Mouse (Mus musculus) heart, postnatal 0 days (tissue): ENCODE data around the gene Slc23a4. TPM values are rescaled to one million over a fixed set of nuclear protein-coding genes. Genes with fewer than 3 reads are reported as not detected.

ENCODE experiments used
- ATAC-seq: fragments of 200-750 bp; cut with Nextera tagmentation; 2 replicates; pipeline ENCODE4 v1.8.0; 2017; ENCODE audit warnings: low read depth, moderate number of reproducible peaks, moderate library complexity; ENCODE audit not compliant: insufficient read depth
- DNase-seq: peaks from one replicate; pipeline ENCODE4 v3.0.0-alpha.2; 2016; ENCODE audit warnings: low spot score
- H3K27ac ChIP-seq: fragments of 300-500 bp; sonication (generic); 2 replicates; pipeline ENCODE4 v1.5.1; 2014; ENCODE audit warnings: low read depth, mild to moderate bottlenecking
- H3K27me3 ChIP-seq: fragments of 300-500 bp; sonication (generic); 2 replicates; pipeline ENCODE4 v1.6.1; 2014; ENCODE audit warnings: low read length, mixed read lengths; ENCODE audit not compliant: control insufficient read depth, insufficient read depth
- H3K36me3 ChIP-seq: fragments of 300-500 bp; sonication (generic); replicated peaks from 2 replicates; pipeline ENCODE4 v1.6.1; 2014; ENCODE audit warnings: low read length, mixed read lengths; ENCODE audit not compliant: control insufficient read depth, insufficient read depth
- H3K4me1 ChIP-seq: fragments of 300-500 bp; sonication (generic); 2 replicates; pipeline ENCODE4 v1.6.1; 2014; ENCODE audit warnings: antibody characterized with exemption; ENCODE audit not compliant: control insufficient read depth, insufficient read depth
- H3K4me2 ChIP-seq: fragments of 300-500 bp; sonication (generic); 2 replicates; pipeline ENCODE4 v1.6.1; 2014; ENCODE audit warnings: low read depth, mild to moderate bottlenecking, low read length, moderate library complexity
- H3K4me3 ChIP-seq: fragments of 300-500 bp; sonication (generic); 2 replicates; pipeline ENCODE4 v1.5.1; 2014; ENCODE audit warnings: low read depth, low read length
- H3K9ac ChIP-seq: fragments of 300-500 bp; sonication (generic); replicated peaks from 2 replicates; pipeline ENCODE4 v1.6.1; 2014; ENCODE audit warnings: low read depth, low read length, mixed read lengths
- H3K9me3 ChIP-seq: fragments of 300-500 bp; sonication (generic); replicated peaks from 2 replicates; pipeline ENCODE4 v1.6.1; 2016; ENCODE audit warnings: low read length; ENCODE audit not compliant: control insufficient read depth
- CTCF ChIP-seq: IDR thresholded peaks from 2 replicates; pipeline ENCODE4 v1.5.1; 2016; ENCODE audit warnings: antibody characterized with exemption, control low read depth, low read depth
- EP300 ChIP-seq: IDR thresholded peaks from 2 replicates; pipeline ENCODE4 v1.6.1; 2016; ENCODE audit warnings: antibody characterized with exemption, low read depth
- WGBS: fragments of 180-500 bp; shearing (Covaris S2); extraction: QIAGEN DNeasy Blood & Tissue Kit; methylation state at CpG from one replicate; pipeline ENCODE4 v1.1.7; 2014; 5-methylcytosine and 5-hydroxymethylcytosine counted together
- polyA plus RNA-seq: library from polyadenylated mRNA; unstranded; fragments of >200 nt; fragmentation: Nextera tagmentation; extraction: Ambion mirVana; gene quantifications from 2 replicates; pipeline ENCODE4 v1.2.1, GENCODE M21; 2015
- total RNA-seq: library from RNA; depleted of rRNA; stranded (reverse); fragments of >200 nt; gene quantifications from 2 replicates; pipeline ENCODE4 v1.2.3, GENCODE M21; 2014; ENCODE audit warnings: low replicate concordance

Gene Slc23a4
- total and polyA plus RNA-seq, 2 experiments from 2014 or later: 0.04 to 0.42 TPM

DNA sequence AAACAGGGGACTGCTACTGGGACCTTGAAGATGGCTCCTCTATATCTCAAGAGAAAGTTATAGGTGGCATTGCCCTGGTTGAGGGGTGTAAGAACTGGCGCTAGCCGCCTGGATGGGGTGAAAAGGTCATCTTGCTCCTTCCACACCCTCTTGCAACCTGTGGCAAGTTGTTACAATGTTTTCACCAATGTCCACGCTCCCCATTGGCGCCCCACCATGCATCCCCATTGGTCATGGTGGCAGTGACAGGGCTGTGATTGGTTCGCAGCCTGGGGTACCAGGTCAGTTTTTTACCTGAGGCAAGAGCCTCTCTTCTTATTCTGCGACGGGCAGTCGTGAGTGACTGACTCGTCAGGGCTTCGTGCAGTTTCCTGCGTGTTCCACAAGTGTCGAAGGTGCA is 67.6 kb downstream of the Slc23a4 start:
- Histone ChIP-seq H3K9ac (no peak overlapping the region), H3K4me2 (no peak overlapping the region), H3K27ac (no peak overlapping the region), H3K4me3 (no peak overlapping the region), H3K27me3 (no peaks in the 10 kb centered on the region), H3K36me3 (no peaks in the 10 kb centered on the region), H3K9me3 (no peaks in the 10 kb centered on the region), H3K4me1 (no peaks in the 10 kb centered on the region)
- ATAC-seq (no peak), DNase-seq (no peak)
- 90% methylated on average over 12 of the region's 12 CpGs for WGBS
- TF ChIP-seq CTCF (no peak), EP300 (no peak)

DNA sequence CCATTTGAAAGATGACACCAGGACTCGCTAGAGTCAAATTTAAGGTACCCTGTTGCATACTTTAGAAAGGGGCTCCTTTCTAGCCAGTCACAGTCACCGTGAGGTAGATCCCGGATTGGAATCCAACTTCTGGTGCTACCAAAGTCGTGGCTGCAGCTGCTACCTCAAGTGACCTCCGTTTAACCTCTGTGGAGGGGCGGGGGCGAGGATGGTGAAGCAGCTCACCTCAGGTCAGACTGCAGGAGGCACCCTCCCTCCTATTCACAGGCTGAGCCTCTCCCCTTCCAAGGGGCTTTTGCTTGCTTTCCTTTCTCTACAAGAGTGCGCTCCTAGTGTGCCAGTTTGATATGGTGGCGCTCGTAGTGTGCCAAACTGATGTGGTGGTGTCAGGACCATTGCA is 68.2 kb downstream of the Slc23a4 start, which contains the start of gene Stra8:
Stra8 (plus strand) TSS at position 208 of the 400 bp plus-strand sequence.
- Histone ChIP-seq H3K36me3 (no peaks in the 10 kb centered on the region), H3K27ac (no peak within 1 kb of the TSS), H3K4me2 (no peak within 1 kb of the TSS), H3K4me1 (no peaks in the 10 kb centered on the region), H3K27me3 (no peaks in the 10 kb centered on the region), H3K9ac (no peak within 1 kb of the TSS), H3K4me3 (no peak within 1 kb of the TSS), H3K9me3 (no peaks in the 10 kb centered on the region)
- DNase-seq (no peak), ATAC-seq (no peak)
- TF ChIP-seq CTCF: no peak
- 52% methylated on average over 10 of the region's 10 CpGs for WGBS

DNA sequence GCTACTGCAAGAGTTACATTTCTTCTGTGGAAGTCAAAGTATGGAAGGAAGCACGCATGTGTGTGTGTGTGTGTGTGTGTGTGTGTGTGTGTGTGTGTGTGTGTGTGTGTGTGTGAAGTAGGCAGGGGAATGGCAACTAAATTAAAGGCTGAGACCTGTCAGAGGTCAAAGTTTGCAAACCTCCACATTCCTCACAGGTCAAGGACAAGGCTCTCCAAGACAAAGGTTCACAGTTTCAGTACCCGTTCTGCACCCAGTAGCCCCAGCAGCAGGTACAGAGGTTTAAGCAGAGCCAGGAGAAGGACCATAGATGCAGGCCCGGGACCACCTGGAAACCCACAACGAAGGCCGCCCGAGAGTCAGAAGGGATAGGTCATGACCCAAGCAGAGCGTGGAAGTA is 69.1 kb downstream of the Slc23a4 start:
- no peak overlapping the region for H3K9ac ChIP-seq
- H3K4me3 ChIP-seq: no peak overlapping the region
- ATAC-seq: no peak
- H3K27ac ChIP-seq: no peak overlapping the region
- no peak overlapping the region for H3K4me2 ChIP-seq
- 90% methylated on average over 7 of the region's 7 CpGs for WGBS
- TF ChIP-seq EP300: no peak
- no peak for TF ChIP-seq CTCF
- no peaks in the 10 kb centered on the region for H3K27me3 ChIP-seq
- no peaks in the 10 kb centered on the region for H3K9me3 ChIP-seq
- DNase-seq: no peak
- no peaks in the 10 kb centered on the region for H3K4me1 ChIP-seq
- no peaks in the 10 kb centered on the region for H3K36me3 ChIP-seq

DNA sequence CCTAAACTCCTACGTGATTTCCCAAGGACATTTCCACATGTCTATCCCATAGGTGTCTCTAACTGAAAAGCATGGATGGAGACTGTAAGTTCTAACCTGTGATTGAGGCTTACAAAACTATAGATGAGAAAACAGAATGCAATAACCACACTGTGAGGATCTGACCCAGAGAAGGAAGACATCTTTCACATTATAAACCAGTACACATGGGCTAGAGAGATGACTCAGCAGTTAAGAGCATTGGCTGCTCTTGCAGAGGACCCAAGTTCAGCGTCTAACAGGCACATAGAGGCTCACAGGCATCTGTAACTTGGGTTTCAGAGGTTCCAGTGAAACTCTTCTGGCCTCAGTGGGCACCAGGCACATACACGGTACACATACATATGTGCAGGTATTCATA is 73.7 kb downstream of the Slc23a4 start:
- Histone ChIP-seq H3K9ac (no peak overlapping the region), H3K9me3 (no peaks in the 10 kb centered on the region), H3K27me3 (no peaks in the 10 kb centered on the region), H3K4me2 (no peak overlapping the region), H3K27ac (no peak overlapping the region), H3K36me3 (no peaks in the 10 kb centered on the region), H3K4me1 (peaks cover 7% of the 10 kb centered on the region), H3K4me3 (no peak overlapping the region)
- TF ChIP-seq CTCF: no peak
- TF ChIP-seq EP300: no peak
- DNase-seq (no peak), ATAC-seq (no peak)
- WGBS: 81% methylated on average over 3 of the region's 3 CpGs

DNA sequence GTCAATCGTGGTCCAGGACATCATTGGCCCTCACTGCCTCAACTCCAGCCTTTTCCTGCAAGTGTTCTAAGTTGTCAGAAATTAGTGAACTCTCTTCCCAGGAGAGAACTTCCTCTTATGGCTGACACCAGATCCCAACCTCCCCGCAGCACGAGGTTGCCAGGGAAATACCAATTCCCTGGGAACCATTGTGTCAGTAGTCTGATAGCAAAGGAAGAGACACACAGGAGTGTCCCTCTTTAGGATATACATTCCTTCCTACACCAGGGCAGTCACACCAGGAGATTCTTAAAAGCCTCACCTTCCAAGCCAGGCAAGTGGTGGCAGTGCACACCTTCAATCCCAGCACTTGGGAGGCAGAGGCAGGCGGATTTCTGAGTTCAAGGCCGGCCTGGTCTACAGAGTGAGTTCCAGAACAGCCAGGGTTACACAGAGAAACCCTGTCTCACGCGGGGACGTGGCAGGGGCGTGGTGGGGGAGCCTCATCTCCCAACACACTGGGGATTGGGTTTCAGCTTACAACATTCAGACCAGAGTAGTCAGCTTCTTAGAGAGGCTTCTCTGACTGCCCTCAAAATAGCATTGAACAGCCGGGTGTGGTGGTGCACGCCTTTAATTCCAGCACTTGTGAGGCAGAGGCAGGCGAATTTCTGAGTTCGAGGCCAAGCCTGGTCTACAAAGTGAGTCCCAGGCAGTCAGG is 74.7 kb downstream of the Slc23a4 start:
- H3K27ac ChIP-seq: no peak overlapping the region
- 76% methylated on average over 13 of the region's 13 CpGs for WGBS
- no peak for DNase-seq
- no peaks in the 10 kb centered on the region for H3K9me3 ChIP-seq
- no peak for TF ChIP-seq CTCF
- TF ChIP-seq EP300: no peak
- no peak overlapping the region for H3K4me2 ChIP-seq
- H3K4me1 ChIP-seq: peaks cover 13% of the 10 kb centered on the region
- no peaks in the 10 kb centered on the region for H3K36me3 ChIP-seq
- H3K4me3 ChIP-seq: no peak overlapping the region
- no peaks in the 10 kb centered on the region for H3K27me3 ChIP-seq
- H3K9ac ChIP-seq: no peak overlapping the region
- no peak for ATAC-seq
